Mouse (Mus musculus) neural tube, embryonic 10.5 days (tissue): ENCODE data around the gene Tsacc.

ENCODE experiments used
- DNase-seq: peaks from one replicate; pipeline ENCODE4 v3.0.0-alpha.2; 2017; ENCODE audit warnings: low spot score; ENCODE audit errors: extremely low spot score

Gene Tsacc

DNA sequence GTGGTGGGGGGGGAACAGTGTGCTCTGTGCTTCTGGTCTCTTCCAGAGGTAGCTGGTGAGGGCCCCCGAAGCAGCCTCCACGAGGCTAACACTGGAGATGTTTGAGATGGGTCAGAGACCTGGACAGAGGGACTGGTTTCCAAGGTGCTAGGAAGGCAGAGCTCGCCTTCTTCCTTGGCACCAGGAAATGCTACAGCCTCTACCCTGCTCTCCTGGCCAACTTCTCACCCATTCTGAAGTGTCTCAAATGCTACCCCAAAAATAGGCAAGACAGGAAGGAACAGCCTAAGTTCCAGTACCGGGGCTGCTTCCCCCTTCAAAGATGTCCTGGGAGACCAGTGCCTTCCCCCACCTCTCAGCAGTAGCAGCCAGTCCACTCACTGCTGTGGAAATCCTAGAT lies 57.4 kb downstream of the Tsacc start:
- no peak for DNase-seq

DNA sequence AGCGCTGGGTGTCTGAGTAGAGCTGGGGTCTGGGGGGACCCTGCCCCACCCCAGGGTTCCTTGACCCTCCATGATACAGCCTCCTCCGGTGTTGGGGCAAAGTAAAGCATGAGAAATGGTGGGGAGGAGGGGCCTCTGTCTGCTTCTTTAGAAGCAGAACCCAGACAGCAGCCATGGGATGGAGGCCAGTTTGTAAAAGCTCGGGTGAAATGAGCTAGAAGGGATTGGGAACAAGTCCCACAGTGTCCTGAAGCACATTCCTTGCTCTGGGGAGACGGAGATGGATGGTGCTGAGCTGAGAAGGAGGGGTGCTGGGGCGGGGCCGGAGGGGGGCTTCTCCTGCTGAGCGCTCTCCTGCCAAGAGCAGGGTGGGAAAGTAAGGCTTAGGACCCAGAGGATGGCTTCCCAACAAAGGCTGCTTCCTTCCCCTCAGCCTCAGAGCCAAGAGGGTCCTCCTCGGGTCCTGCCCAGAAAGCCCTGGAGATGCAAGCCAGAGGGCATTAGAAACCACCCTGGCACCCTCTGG lies 57.9 kb downstream of the Tsacc start:
- no peak for DNase-seq

DNA sequence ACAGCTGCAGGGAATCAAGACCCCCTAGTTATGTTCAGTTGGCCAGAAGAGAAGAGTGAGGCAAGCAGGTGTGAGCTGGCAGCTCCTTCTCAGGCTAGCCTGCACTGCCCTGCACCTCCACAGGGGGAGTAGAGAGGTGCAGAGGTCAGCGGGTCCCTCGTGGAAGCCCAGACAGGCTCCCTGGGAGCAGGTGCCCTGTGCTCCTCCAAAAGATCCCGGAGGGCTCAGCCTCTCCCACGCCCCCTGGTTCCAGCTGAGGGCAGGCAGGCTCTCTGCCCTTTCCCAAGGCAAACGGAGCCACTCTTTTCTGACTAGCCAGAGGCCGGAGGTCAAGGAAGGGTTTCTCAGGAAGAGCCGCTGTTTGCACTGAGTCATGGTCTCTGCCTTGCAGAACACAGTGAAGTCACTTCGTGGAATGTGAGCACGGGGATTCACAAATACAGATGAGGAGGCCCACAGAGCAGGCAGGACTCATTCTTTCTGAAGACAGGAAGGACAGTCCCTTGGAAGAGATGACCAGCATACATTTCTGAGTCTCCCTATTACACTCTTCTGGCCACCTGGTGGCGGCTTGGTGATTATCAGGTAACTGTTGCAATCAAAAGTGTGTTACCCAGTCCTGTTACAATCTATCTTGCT lies 59.1 kb downstream of the Tsacc start:
- DNase-seq: no peak

DNA sequence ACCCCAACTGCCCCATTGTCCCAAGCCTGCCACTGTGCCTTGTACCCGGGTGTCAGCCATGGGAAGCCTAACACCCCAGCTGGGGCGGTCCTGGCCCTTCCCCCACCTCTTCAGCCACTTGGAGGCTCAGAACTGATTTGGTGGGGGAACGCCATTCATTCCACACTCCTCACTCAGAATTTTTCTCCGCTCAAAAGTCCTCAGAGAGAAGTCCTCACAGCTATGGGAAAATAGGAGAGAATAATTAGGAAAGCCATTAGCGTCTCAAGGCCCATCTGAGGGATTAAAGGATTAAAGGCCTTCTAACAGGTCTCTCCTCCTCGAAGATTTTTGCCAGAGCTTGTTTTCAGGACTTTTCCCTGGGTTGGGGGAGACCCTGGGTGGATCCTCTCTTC lies 59.6 kb downstream of the Tsacc start:
- no peak for DNase-seq

DNA sequence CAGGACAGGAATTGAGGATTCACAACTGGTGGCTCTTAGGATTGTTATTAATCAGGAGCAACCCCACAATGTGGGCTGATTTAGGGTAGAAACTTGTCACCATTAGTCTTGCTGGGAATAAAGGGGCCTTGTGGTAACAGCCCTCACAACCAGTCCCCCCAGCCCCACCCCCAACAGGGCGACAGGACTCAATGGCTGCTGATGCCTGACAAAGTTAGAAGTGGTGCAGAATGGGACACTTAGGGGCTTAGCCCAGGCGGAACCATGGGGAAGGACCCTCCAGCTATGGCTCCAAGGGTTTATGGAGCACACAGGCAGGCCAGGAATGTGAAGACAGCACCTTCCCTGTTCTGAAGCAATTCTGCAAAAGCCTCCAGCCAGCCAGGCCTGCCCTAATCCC lies 61.2 kb downstream of the Tsacc start:
- no peak for DNase-seq

DNA sequence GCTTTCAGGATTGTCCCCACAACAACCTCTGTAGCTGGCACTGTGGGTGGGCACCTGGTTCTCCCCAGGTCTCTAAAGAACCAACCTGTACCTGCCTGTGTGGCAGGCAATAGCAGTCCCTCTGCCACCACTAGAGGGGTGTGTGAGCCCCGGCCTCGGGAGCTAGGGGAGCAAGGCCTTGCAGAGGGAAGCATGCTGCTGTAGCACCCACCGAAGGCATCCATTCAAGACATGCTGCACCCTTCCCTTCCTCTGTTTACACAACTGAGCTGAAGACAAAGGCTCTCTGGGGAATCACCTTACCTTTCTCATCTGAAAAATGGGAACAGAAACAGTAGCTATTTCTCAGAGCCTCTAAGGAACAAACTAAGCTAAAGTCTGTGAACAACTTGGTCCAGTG lies 61.6 kb downstream of the Tsacc start:
- no peak for DNase-seq

DNA sequence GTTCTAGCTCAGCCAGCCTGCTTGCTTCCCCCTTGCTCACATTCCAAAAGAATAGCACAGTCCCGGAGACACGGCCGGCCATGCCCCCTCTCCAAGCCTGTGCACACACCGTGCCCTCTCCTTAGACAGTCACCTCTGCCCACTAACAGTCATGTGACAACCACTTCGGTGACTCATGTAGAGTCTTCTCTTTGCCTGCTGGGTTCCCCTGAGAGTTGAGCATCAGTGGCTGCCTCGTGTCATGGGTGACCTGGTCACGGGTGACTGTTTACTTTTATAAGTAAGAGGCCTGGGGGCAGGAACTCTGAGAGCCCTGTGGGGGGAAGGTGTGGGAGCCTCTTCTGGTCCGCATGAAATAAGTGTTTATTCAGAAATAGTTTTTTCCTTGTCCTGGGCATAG lies 62.8 kb downstream of the Tsacc start:
- no peak for DNase-seq

DNA sequence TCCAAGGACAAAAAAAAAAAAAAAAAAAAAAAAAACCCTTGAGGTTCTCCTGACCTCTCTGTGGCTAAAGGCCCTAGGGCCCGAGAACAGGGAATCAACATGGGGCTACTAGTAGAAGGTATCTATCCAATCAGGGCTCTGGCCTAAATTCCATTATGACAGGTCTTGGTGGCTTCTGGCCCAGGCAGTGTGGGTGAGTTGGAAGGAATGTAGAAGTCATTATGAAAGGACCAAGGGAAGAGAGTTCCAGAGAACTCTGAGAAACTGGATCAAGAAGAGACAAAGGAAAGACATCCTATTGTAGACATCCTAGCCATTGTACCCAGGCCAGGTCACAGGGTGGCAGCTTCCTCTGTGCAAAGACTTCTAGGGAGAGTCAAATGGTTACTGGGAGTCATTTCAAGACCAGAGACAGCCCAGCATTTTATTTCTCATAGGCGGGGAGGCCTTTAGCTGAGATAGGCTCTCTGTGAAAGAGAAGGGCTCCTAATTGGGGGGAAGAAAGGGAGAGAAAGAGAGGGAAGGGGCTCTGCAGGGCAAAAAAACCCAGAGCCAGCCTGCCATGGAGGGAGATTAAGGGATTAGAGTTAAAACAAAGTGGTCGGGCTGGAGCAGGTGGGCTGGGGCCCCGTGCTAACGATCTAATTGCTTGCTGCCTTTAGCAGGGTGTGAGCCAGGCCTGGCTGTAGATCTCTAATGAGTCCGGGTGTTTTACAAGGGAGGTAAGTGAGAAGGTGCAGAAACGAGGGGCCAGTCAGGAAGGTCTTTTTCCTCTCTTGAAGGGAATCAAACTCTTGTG lies 63.7 kb downstream of the Tsacc start:
- DNase-seq: no peak
